Mouse (Mus musculus) heart, postnatal 0 days (tissue): ENCODE data around the gene Bcap31. TPM values are rescaled to one million over a fixed set of nuclear protein-coding genes. Genes with fewer than 3 reads are reported as not detected.
A peak's percentile ranks its signal among the peaks of the same experiment; 100 is the strongest.
"Not testable (repeated sequence)": the region's sequence is repeated elsewhere in the genome, so short reads cannot be mapped to it uniquely, and the experiment has no call there.

Experiments used
- ATAC-seq: fragments of 200-750 bp; cut with Nextera tagmentation; 2 replicates; pipeline ENCODE4 v1.8.0; 2017; ENCODE audit warnings: low read depth, moderate number of reproducible peaks, moderate library complexity; ENCODE audit not compliant: insufficient read depth
- DNase-seq: peaks from one replicate; pipeline ENCODE4 v3.0.0-alpha.2; 2016; ENCODE audit warnings: low spot score
- H3K27ac ChIP-seq: fragments of 300-500 bp; sonication (generic); 2 replicates; pipeline ENCODE4 v1.5.1; 2014; ENCODE audit warnings: low read depth, mild to moderate bottlenecking
- H3K27me3 ChIP-seq: fragments of 300-500 bp; sonication (generic); 2 replicates; pipeline ENCODE4 v1.6.1; 2014; ENCODE audit warnings: low read length, mixed read lengths; ENCODE audit not compliant: control insufficient read depth, insufficient read depth
- H3K36me3 ChIP-seq: fragments of 300-500 bp; sonication (generic); replicated peaks from 2 replicates; pipeline ENCODE4 v1.6.1; 2014; ENCODE audit warnings: low read length, mixed read lengths; ENCODE audit not compliant: control insufficient read depth, insufficient read depth
- H3K4me1 ChIP-seq: fragments of 300-500 bp; sonication (generic); 2 replicates; pipeline ENCODE4 v1.6.1; 2014; ENCODE audit warnings: antibody characterized with exemption; ENCODE audit not compliant: control insufficient read depth, insufficient read depth
- H3K4me2 ChIP-seq: fragments of 300-500 bp; sonication (generic); 2 replicates; pipeline ENCODE4 v1.6.1; 2014; ENCODE audit warnings: low read depth, mild to moderate bottlenecking, low read length, moderate library complexity
- H3K4me3 ChIP-seq: fragments of 300-500 bp; sonication (generic); 2 replicates; pipeline ENCODE4 v1.5.1; 2014; ENCODE audit warnings: low read depth, low read length
- H3K9ac ChIP-seq: fragments of 300-500 bp; sonication (generic); replicated peaks from 2 replicates; pipeline ENCODE4 v1.6.1; 2014; ENCODE audit warnings: low read depth, low read length, mixed read lengths
- H3K9me3 ChIP-seq: fragments of 300-500 bp; sonication (generic); replicated peaks from 2 replicates; pipeline ENCODE4 v1.6.1; 2016; ENCODE audit warnings: low read length; ENCODE audit not compliant: control insufficient read depth
- CTCF ChIP-seq: IDR thresholded peaks from 2 replicates; pipeline ENCODE4 v1.5.1; 2016; ENCODE audit warnings: antibody characterized with exemption, control low read depth, low read depth
- EP300 ChIP-seq: IDR thresholded peaks from 2 replicates; pipeline ENCODE4 v1.6.1; 2016; ENCODE audit warnings: antibody characterized with exemption, low read depth
- whole genome bisulfite sequencing: fragments of 180-500 bp; shearing (Covaris S2); extraction: QIAGEN DNeasy Blood & Tissue Kit; methylation state at CpG from one replicate; pipeline ENCODE4 v1.1.7; 2014; 5-methylcytosine and 5-hydroxymethylcytosine counted together
- polyA plus RNA-seq: library from polyadenylated mRNA; unstranded; fragments of >200 nt; fragmentation: Nextera tagmentation; extraction: Ambion mirVana; gene quantifications from 2 replicates; pipeline ENCODE4 v1.2.1, GENCODE M21; 2015
- total RNA-seq: library from RNA; depleted of rRNA; stranded (reverse); fragments of >200 nt; gene quantifications from 2 replicates; pipeline ENCODE4 v1.2.3, GENCODE M21; 2014; ENCODE audit warnings: low replicate concordance

Gene Bcap31
- total and polyA plus RNA-seq, 2 experiments from 2014 or later = 65.7 to 148 TPM

DNA sequence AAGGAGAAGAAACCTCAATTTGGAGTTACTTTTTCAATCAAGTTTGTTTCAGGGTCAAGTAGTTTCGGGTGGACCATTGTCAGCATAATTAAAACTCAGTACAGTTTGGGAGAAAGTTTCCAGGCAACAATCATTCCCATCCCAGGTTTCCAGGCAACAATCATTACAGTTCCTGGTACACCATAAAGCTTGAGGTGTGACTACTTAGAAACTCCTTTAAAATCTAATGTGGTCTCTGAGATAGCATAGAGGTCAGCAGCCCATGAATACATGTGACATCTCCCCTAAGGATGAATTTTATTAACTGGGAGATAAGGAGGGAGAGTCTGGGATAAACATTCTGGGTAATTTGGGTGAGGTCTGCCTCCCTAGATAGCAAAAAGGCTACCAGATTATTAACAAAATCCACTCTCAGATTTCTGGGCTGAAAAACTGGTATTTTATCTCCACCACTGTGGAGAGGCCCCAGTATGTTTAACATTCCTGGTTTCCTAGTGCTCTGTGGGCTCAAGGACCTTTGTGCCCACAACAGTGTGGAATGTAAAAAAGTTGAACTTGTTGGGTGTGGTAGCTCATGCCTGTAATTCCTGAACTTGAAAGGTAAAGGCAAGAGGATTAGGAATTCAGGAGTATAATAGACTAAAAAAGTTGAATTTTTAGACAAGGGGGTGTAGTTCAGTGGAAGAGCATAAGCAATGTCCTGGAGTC lies 29.0 kb upstream of the Bcap31 start:
- Histone ChIP-seq H3K4me2 (no peak overlapping the region), H3K9ac (no peak overlapping the region), H3K36me3 (no peaks in the 10 kb centered on the region), H3K4me1 (no peaks in the 10 kb centered on the region), H3K9me3 (no peaks in the 10 kb centered on the region), H3K27ac (no peak overlapping the region), H3K27me3 (no peaks in the 10 kb centered on the region), H3K4me3 (no peak overlapping the region)
- DNase-seq = no peak
- 40% methylated on average over 1 of the region's 1 CpGs for WGBS
- no peak for TF ChIP-seq CTCF
- TF ChIP-seq EP300 = no peak
- no peak for ATAC-seq

DNA sequence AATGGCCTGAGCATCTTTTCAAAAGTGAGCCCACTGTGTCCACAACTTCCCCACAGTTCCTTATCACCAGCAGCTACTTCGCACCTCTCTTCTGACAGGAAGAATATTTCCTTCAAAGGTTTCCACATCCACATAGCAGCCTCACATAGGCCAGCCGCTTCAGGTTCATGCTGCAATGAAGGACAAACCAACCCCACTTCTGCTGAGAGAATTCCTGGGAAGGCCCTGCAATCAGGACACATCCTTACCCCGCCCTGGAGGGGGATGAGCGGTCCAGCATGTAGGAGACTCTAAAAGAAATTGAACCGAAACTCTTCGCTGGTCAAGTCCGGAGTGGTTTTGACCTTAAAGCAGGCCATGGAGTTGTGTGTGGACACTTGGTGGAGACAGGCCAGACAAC lies 23.9 kb upstream of the Bcap31 start:
- not testable (repeated sequence) for ATAC-seq, H3K27me3 ChIP-seq, DNase-seq, H3K36me3 ChIP-seq, H3K9me3 ChIP-seq, H3K9ac ChIP-seq, H3K27ac ChIP-seq, H3K4me1 ChIP-seq, H3K4me2 ChIP-seq, H3K4me3 ChIP-seq
- WGBS = 87% methylated on average over 7 of the region's 7 CpGs

DNA sequence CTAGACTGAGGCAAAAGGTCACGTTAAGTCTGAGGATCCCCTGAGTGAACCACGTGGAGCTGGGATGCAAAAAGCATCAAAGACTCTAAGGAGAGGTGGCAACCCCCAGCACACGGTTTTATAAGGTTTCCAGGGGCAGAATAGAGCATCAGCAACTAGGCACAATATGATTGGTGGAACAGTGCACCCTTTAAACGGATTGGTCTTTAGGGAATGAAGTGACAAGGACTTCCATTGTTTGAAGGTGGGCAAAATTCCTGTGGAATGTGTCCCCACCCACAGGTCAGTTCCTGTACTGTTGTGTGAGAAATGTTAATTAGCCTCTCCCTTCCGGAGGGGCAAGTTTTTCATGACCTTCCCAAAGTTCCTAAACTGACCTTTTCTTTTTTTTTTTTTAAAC lies 23.2 kb upstream of the Bcap31 start:
- Histone ChIP-seq H3K27ac (no peak overlapping the region), H3K27me3 (no peaks in the 10 kb centered on the region), H3K4me1 (no peaks in the 10 kb centered on the region), H3K4me2 (no peak overlapping the region), H3K9me3 (no peaks in the 10 kb centered on the region), H3K36me3 (no peaks in the 10 kb centered on the region; the same call in none of the 2 replicates), H3K4me3 (no peak overlapping the region), H3K9ac (no peak overlapping the region)
- no peak for ATAC-seq
- 58% methylated on average over 5 of the region's 5 CpGs for WGBS
- no peak for DNase-seq
- TF ChIP-seq EP300 (no peak), CTCF (no peak)

DNA sequence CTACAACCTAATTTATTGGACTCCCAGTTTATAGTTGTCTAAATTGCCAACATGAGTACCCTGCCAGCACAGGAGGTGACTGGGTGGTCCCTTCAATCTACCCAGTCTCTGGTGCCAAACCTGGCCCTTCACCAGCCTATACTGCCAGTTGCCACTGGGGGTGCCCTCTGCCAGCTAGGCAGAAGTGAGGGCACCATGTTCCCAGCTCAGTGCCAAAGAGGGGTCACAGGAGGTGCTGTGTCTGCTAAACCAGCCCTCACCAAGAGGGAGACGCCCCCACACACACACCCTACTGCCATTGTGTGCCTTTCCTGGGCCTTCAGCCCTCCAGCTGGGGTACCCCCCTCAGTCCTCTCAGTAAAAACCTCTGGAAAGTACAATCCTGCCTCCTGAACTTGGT lies 22.2 kb upstream of the Bcap31 start:
- Histone ChIP-seq H3K27me3 (no peaks in the 10 kb centered on the region), H3K4me3 (no peak overlapping the region), H3K4me2 (no peak overlapping the region), H3K36me3 (no peaks in the 10 kb centered on the region; the same call in none of the 2 replicates), H3K9me3 (no peaks in the 10 kb centered on the region), H3K9ac (no peak overlapping the region), H3K4me1 (no peaks in the 10 kb centered on the region), H3K27ac (no peak overlapping the region)
- WGBS = 50% methylated on average over 1 of the region's 1 CpGs
- ATAC-seq (no peak), DNase-seq (no peak)
- TF ChIP-seq EP300 (no peak), CTCF (no peak; the same call in 1 of the 2 replicates)

DNA sequence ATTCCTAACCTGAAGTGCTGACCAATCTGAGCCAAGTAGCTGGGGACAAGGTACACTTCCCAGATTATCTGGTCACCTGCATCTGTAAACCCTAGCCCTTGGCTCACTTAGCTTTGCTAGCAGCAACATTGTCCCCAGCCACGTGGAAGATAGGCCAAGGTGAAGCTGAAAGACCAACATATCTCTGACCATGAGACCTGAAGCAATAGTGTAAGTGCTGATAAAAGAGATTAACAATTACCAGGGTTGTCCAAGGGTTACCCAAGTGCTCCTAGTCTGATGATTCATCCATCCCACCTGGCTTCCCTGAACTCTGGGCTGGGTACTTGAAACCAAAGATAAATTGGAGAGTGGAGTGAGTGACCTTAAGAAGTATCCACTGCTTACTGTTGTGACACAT lies 14.9 kb upstream of the Bcap31 start:
- Histone ChIP-seq H3K36me3 (peaks cover 7% of the 10 kb centered on the region), H3K4me1 (no peaks in the 10 kb centered on the region), H3K9ac (no peak overlapping the region), H3K4me2 (no peak overlapping the region), H3K4me3 (no peak overlapping the region), H3K9me3 (no peaks in the 10 kb centered on the region), H3K27ac (no peak overlapping the region), H3K27me3 (no peaks in the 10 kb centered on the region)
- TF ChIP-seq CTCF = no peak
- no peak for ATAC-seq
- WGBS = 33% methylated on average over 1 of the region's 1 CpGs
- no peak for DNase-seq

DNA sequence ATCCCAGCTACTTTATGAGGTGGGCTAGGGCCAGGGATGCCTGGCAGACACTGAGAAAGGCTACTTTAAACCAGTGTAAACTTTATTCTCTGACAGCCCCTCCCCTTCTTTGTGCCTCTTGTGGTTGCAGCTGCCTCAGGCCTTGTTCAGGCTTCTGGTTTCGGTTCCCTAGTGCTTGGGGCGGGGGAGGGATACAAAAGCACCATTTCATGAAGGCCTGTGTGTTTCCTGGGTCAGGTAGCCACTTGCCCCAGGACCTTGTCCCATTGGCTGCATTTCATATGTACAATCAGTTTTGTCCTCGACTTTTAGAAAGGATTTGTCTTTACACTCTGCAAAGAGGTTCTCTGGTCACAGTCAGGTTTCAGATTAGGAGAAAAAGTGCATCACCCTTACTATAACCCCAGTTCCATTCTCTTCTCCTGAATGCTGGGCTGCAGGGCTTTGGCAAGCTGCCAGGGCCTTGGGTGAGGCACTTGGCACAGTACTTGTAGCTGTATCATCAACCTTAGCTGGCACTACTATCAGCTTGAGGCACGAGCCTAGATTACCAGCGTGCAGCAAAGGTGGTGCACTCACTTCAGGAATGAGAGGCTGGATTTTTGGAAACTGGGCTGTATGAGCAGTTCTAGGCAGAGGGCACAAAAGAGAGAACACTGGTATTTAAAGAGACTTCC lies 2.8 kb upstream of the Bcap31 start:
- Histone ChIP-seq H3K4me1 (peaks cover 11% of the 10 kb centered on the region; the same call in 1 of the 2 replicates), H3K9me3 (no peaks in the 10 kb centered on the region), H3K36me3 (no peaks in the 10 kb centered on the region), H3K27ac (peak overlapping the region; percentile 62), H3K27me3 (no peaks in the 10 kb centered on the region), H3K4me3 (0 out of 2 replicates have a peak overlapping the region, but pooled peaks have one; percentile 4), H3K9ac (no peak overlapping the region), H3K4me2 (peak overlapping the region; percentile 71)
- no peak for ATAC-seq
- no peak for DNase-seq
- WGBS = 25% methylated on average over 5 of the region's 5 CpGs
- TF ChIP-seq CTCF = no peak
- TF ChIP-seq EP300 = 0 out of 2 replicates have a peak, but pooled peaks have one; percentile 52
